Mouse (Mus musculus) common myeloid progenitor, adult 5-6 weeks (primary cell): ENCODE data around the gene Tlr7. TPM values are rescaled to one million over a fixed set of nuclear protein-coding genes. Genes with fewer than 3 reads are reported as not detected.
A peak's percentile ranks its signal among the peaks of the same experiment; 100 is the strongest.

Experiments
- ATAC-seq: replicated peaks from 2 replicates; pipeline ENCODE4 v1.8.0; 2016; ENCODE audit warnings: low read depth, mild to moderate bottlenecking, moderate TSS enrichment, inconsistent platforms; ENCODE audit not compliant: poor library complexity, severe bottlenecking
- total RNA-seq: library from RNA; stranded (forward); fragments of 200-1000, 187-1606 nt; gene quantifications from 2 replicates; pipeline ENCODE4 v1.2.3, GENCODE M21; 2017

The Tlr7 gene
- total RNA-seq, 1 experiment from 2014 or later, result 5.2 TPM

- no peak for ATAC-seq
Measured at GRCm38 (mm10) chrX:167315093-167315726, 15.1 kb downstream of the Tlr7 start.

GRCm38 (mm10) chrX:167302061-167302460, 28.3 kb downstream of the Tlr7 start:
- ATAC-seq, result peak; percentile 80

GRCm38 (mm10) chrX:167276953-167277352, 53.4 kb downstream of the Tlr7 start:
- ATAC-seq, result peak; percentile 85

GRCm38 (mm10) chrX:167276551-167276950, 53.8 kb downstream of the Tlr7 start:
- peak; percentile 92 for ATAC-seq

GRCm38 (mm10) chrX:167264086-167264485, 66.3 kb downstream of the Tlr7 start, which contains the start of gene Tlr8:
Gene Tlr8 (minus strand): TSS chrX:167264329.
- ATAC-seq, result 0 out of 2 replicates have a peak, but pooled peaks have one; percentile 42

- ATAC-seq, result 0 out of 2 replicates have a peak, but pooled peaks have one; percentile 47
Measured at GRCm38 (mm10) chrX:167263530-167263929, 66.8 kb downstream of the Tlr7 start.

Other genes starting within 250 kb of the Tlr7 start
- gene Tmsb4x, start 121.2 kb downstream of the Tlr7 start, total RNA-seq, result 1,342 and 1,379 TPM in 2 replicates
- 1.1 TPM in 1 of 2 replicates, not detected in the other for gene Tlr8, start 66.2 kb downstream of the Tlr7 start, total RNA-seq
- gene Prps2, start 52.2 kb upstream of the Tlr7 start, total RNA-seq, result 51.8 and 66.5 TPM in 2 replicates